Mouse (Mus musculus) cortical plate, adult 2 months (tissue): Measurements from ENCODE around the gene Crhr1.

Source experiments
- CTCF ChIP-seq: fragments of 200-500 bp; IDR thresholded peaks from 2 replicates; pipeline ENCODE4 v1.5.1; 2011; ENCODE audit warnings: mild to moderate bottlenecking, control low read depth, low read length; ENCODE audit not compliant: insufficient read depth; ENCODE audit errors: extremely low read depth
- POLR2A ChIP-seq: fragments of 200-500 bp; IDR thresholded peaks from 2 replicates; pipeline ENCODE4 v1.6.1; 2011; ENCODE audit warnings: mild to moderate bottlenecking, low read length, control low read depth; ENCODE audit not compliant: insufficient read depth; ENCODE audit errors: extremely low read depth

DNA sequence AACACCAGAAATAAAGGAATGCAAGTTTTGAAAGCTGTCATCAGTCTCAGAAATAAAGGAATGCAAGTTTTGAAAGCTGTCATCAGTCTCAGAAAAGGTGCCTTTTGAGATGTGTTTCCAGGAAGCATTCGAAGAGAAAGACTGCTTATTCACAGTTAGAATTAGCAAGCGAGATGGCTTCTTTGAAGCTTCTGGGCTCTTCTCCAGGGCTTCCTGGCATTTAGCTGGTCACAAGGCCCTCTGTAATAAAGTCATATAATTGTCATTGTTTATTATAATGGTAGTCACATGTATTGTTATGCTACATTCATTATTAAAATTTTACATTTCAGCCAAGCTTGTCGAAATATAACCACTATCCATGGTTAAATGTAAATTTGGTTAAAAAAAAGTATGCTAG, 85.4 kb downstream of the Crhr1 start:
- TF ChIP-seq CTCF, result no peak
- no peak for TF ChIP-seq POLR2A
